Comparison of ENCODE assay signal across 11 mouse cellular contexts in genomic region chr2:166885066-166885465, GRCm38 (mm10). TPM values are rescaled to one million over a fixed set of nuclear protein-coding genes. Genes with fewer than 3 reads are reported as not detected.
DNase-seq lines count a peak whose midpoint lies in the region; ATAC-seq and TF ChIP-seq lines count a peak whose summit lies in the region.
"Had no signal": no experiment of that assay in that cellular context is flagged by ENCODE, and none has a peak within 500 bp of the region (broad histone marks: within the 10 kb centered on the region; RNA-seq: fewer than 3 reads in every experiment).

No protein-coding gene starts in this region.

- no peaks in the 10 kb centered on the region for H3K27me3 ChIP-seq in hindbrain, postnatal 0 days (ENCODE audit: insufficient read depth, low read length)
- H3K27me3 ChIP-seq in hindbrain, embryonic 11.5 days (ENCODE audit: control insufficient read depth, insufficient read depth, low read length): no peaks in the 10 kb centered on the region
- H3K27me3 ChIP-seq: hindbrain, embryonic 12.5 days; stomach, embryonic 15.5 days had no signal

- no peaks in the 10 kb centered on the region for H3K4me1 ChIP-seq in hindbrain, postnatal 0 days (ENCODE audit: insufficient read depth, low read length)
- H3K4me1 ChIP-seq in hindbrain, embryonic 11.5 days (replicated peaks; ENCODE audit: control insufficient read depth, insufficient read depth, low read length): no peaks in the 10 kb centered on the region
- H3K4me1 ChIP-seq: hindbrain, embryonic 12.5 days had no signal

- WGBS in hindbrain, postnatal 0 days: 56% methylated on average over 7 of the region's 7 CpGs
- 89% methylated on average over 7 of the region's 7 CpGs for WGBS in hindbrain, embryonic 11.5 days

- no peaks in the 10 kb centered on the region for H3K9me3 ChIP-seq in hindbrain, postnatal 0 days (ENCODE audit: low read length)
- H3K9me3 ChIP-seq in hindbrain, embryonic 11.5 days (ENCODE audit: control insufficient read depth, low read length): no peaks in the 10 kb centered on the region
- H3K9me3 ChIP-seq: hindbrain, embryonic 12.5 days; stomach, embryonic 15.5 days had no signal

- H3K36me3 ChIP-seq in hindbrain, postnatal 0 days (ENCODE audit: insufficient read depth, low read length): peaks cover 17% of the 10 kb centered on the region
- H3K36me3 ChIP-seq in hindbrain, embryonic 11.5 days (ENCODE audit: control insufficient read depth, insufficient read depth, low read length): no peaks in the 10 kb centered on the region

- peak; percentile 40 for DNase-seq in adrenal gland, adult 2 months
- no peak for DNase-seq in adrenal gland, postnatal 4 days (ENCODE audit: low spot score in 2 of 2)
- peak; percentile 35 for DNase-seq in hindbrain, postnatal 0 days (ENCODE audit: low spot score)
- DNase-seq in hindbrain, embryonic 11.5 days (ENCODE audit: low spot score): no peak
- DNase-seq in adrenal gland, postnatal 25 days: peak; percentile 66
- peak; percentile 74 to 86 for DNase-seq in cerebellum, postnatal 25 days
- no peak for DNase-seq in lung, postnatal 14 days
- no peak for DNase-seq in T-cell, adult 2 months (ENCODE audit: low spot score)

- H3K4me3 ChIP-seq in hindbrain, postnatal 0 days (ENCODE audit: low read length): no peak overlapping the region
- no peak overlapping the region for H3K4me3 ChIP-seq in hindbrain, embryonic 11.5 days (ENCODE audit: low read depth, low read length)
- H3K4me3 ChIP-seq: hindbrain, embryonic 12.5 days; stomach, embryonic 15.5 days had no signal

- no peak overlapping the region for H3K9ac ChIP-seq in hindbrain, postnatal 0 days (replicated peaks; ENCODE audit: low read length)
- no peak overlapping the region for H3K9ac ChIP-seq in hindbrain, embryonic 11.5 days (ENCODE audit: low read depth, low read length)
- H3K9ac ChIP-seq: hindbrain, embryonic 12.5 days; stomach, embryonic 15.5 days had no signal

- no peak overlapping the region for H3K27ac ChIP-seq in hindbrain, postnatal 0 days
- no peak overlapping the region for H3K27ac ChIP-seq in hindbrain, embryonic 11.5 days (ENCODE audit: low read depth, low read length)
- H3K27ac ChIP-seq: hindbrain, embryonic 12.5 days; stomach, embryonic 15.5 days had no signal

- TF ChIP-seq CTCF in hindbrain, postnatal 0 days (IDR thresholded peaks at IDR 0.05; ENCODE audit: low read depth): no peak

- no peak for ATAC-seq in hindbrain, postnatal 0 days
- ATAC-seq in hindbrain, embryonic 11.5 days (ENCODE audit: low FRiP score): no peak

- no peak overlapping the region for H3K4me2 ChIP-seq in hindbrain, postnatal 0 days (ENCODE audit: low read depth, low read length)
- H3K4me2 ChIP-seq in hindbrain, embryonic 11.5 days (replicated peaks; ENCODE audit: low read depth, low read length): no peak overlapping the region
- H3K4me2 ChIP-seq: hindbrain, embryonic 12.5 days; liver, embryonic 11.5 days; stomach, embryonic 15.5 days had no signal

RNA-seq across cellular contexts. Expression of gene Cse1l, which starts 20.8 kb away (rescaled TPM):
- 10 to 100 TPM; 56.4 to 77.0 TPM for total RNA-seq in adrenal gland, adult 2 months (2021)
- 8.9 and 12.6 TPM in 2 replicates for polyA plus RNA-seq in adrenal gland, adult 2 months (2012; rRNA removed)
- 10 to 100 TPM; 65.3 to 74.1 TPM for total RNA-seq in adrenal gland, postnatal 4 days (2021)
- total RNA-seq in hindbrain, postnatal 0 days (2014; rRNA removed): 66.1 and 78.7 TPM in 2 replicates
- 68.1 and 71.2 TPM in 2 replicates for polyA plus RNA-seq in hindbrain, postnatal 0 days (2015; fragmentation: Nextera tagmentation; extraction: Ambion mirVana)
- polyA plus RNA-seq in hindbrain, embryonic 11.5 days (2014; fragmentation: Nextera tagmentation; extraction: Ambion mirVana): 169 and 219 TPM in 2 replicates
- total RNA-seq in adrenal gland, postnatal 25 days (2021): 67.6 and 83.7 TPM in 2 replicates

Comparison
In these comparisons a context has a peak if more than half of its experiments do, and no peak if none do; other contexts are left out.
1. DNase-seq: peak in adrenal gland, adult 2 months (single experiment), hindbrain, postnatal 0 days (single experiment), adrenal gland, postnatal 25 days (single experiment) and cerebellum, postnatal 25 days (2 of 2); none in adrenal gland, postnatal 4 days (0 of 2), hindbrain, embryonic 11.5 days (single experiment), lung, postnatal 14 days (single experiment) and T-cell, adult 2 months (single experiment).